Mouse (Mus musculus) activated CD4-positive, CD25-positive, alpha-beta regulatory T cell (primary cell): ENCODE results near the gene Klk8. TPM values are rescaled to one million over a fixed set of nuclear protein-coding genes. Genes with fewer than 3 reads are reported as not detected.

Experiments
- polyA plus RNA-seq, 2 experiments: library from polyadenylated mRNA; unstranded; fragments of 100-300 nt; shearing (Covaris generic); gene quantifications; one replicate each; pipeline ENCODE4 v1.2.1; 2017

Gene Klk8
- 100 to 1,000 TPM; 133 to 264 TPM for polyA plus RNA-seq

GRCm38 (mm10) chr7:43797333-43797769, at the start of gene Klk8:
Klk8 (plus strand) TSS chr7:43797577.

GRCm38 (mm10) chr7:43768597-43768996, 28.8 kb upstream of the Klk8 start, which contains the start of gene Klk12:
Klk12 (plus strand) TSS chr7:43768897.

GRCm38 (mm10) chr7:43774364-43774763, 23.0 kb upstream of the Klk8 start, which contains the start of gene Klk11:
Klk11 (plus strand) TSS chr7:43774604.

GRCm38 (mm10) chr7:43780746-43781145, 16.6 kb upstream of the Klk8 start, which contains the start of gene Klk10:
Klk10 (plus strand) TSS chr7:43781035.

GRCm38 (mm10) chr7:43791591-43791990, 5.8 kb upstream of the Klk8 start, which contains the start of gene Klk9:
Klk9 (plus strand) TSS chr7:43791891.

GRCm38 (mm10) chr7:43810994-43811393, 13.6 kb downstream of the Klk8 start, which contains the start of gene Klk7:
Klk7 (plus strand) TSS chr7:43811294.

GRCm38 (mm10) chr7:43824199-43824598, 26.8 kb downstream of the Klk8 start, which contains the start of gene Klk6:
Klk6 (plus strand) TSS chr7:43824499.

GRCm38 (mm10) chr7:43841701-43842100, 44.3 kb downstream of the Klk8 start, which contains the start of gene Klk5:
Klk5 (plus strand) TSS chr7:43841971.

Other genes starting within 250 kb of the Klk8 start
- gene Zfp658, start 235.3 kb upstream of the Klk8 start, polyA plus RNA-seq: 1 to 10 TPM; 3.5 to 4.6 TPM
- gene Zfp719, start 218.0 kb upstream of the Klk8 start, polyA plus RNA-seq: 10 to 100 TPM in 1 of 2 experiments, 1 to 10 TPM in 1; 8.5 to 10.1 TPM
- under 1 TPM in 1 of 2 experiments, not detected in 1; 0.07 TPM for gene Zfp819, start 190.4 kb upstream of the Klk8 start, polyA plus RNA-seq
- gene Ceacam18, start 162.9 kb upstream of the Klk8 start, polyA plus RNA-seq: not detected
- gene Siglece, start 137.4 kb upstream of the Klk8 start, polyA plus RNA-seq: under 1 TPM; 0.51 to 0.80 TPM
- 10 to 100 TPM in 1 of 2 experiments, 1 to 10 TPM in 1; 8.3 to 13.4 TPM for gene Ctu1, start 125.6 kb upstream of the Klk8 start, polyA plus RNA-seq
- gene Klk14, start 107.2 kb upstream of the Klk8 start, polyA plus RNA-seq: not detected
- not detected for gene Klk13, start 85.0 kb upstream of the Klk8 start, polyA plus RNA-seq
- under 1 TPM in 1 of 2 experiments, not detected in 1; 0.18 TPM for gene Klk12, start 28.7 kb upstream of the Klk8 start, polyA plus RNA-seq
- gene Klk11, start 23.0 kb upstream of the Klk8 start, polyA plus RNA-seq: under 1 TPM in 1 of 2 experiments, not detected in 1; 0.29 TPM
- under 1 TPM in 1 of 2 experiments, not detected in 1; 0.25 TPM for gene Klk10, start 16.5 kb upstream of the Klk8 start, polyA plus RNA-seq
- gene Klk9, start 5.7 kb upstream of the Klk8 start, polyA plus RNA-seq: 1 to 10 TPM in 1 of 2 experiments, under 1 TPM in 1; 0.61 to 1.0 TPM
- gene Klk7, start 13.7 kb downstream of the Klk8 start, polyA plus RNA-seq: under 1 TPM; 0.29 to 0.38 TPM
- under 1 TPM in 1 of 2 experiments, not detected in 1; 0.37 TPM for gene Klk6, start 26.9 kb downstream of the Klk8 start, polyA plus RNA-seq
- not detected for gene Klk5, start 44.4 kb downstream of the Klk8 start, polyA plus RNA-seq
- gene Klk4, start 83.6 kb downstream of the Klk8 start, polyA plus RNA-seq: not detected
- gene Klk15, start 136.2 kb downstream of the Klk8 start, polyA plus RNA-seq: 1 to 10 TPM in 1 of 2 experiments, not detected in 1; 1.6 TPM
- gene Klk1b8, start 153.1 kb downstream of the Klk8 start, polyA plus RNA-seq: not detected
- not detected for gene Klk1b1, start 169.2 kb downstream of the Klk8 start, polyA plus RNA-seq
- gene Klk1b9, start 178.5 kb downstream of the Klk8 start, polyA plus RNA-seq: 1 to 10 TPM in 1 of 2 experiments, under 1 TPM in 1; 0.31 to 2.0 TPM
- gene Klk1b11, start 198.3 kb downstream of the Klk8 start, polyA plus RNA-seq: not detected
- gene Klk1b26, start 214.6 kb downstream of the Klk8 start, polyA plus RNA-seq: not detected